12 mouse cellular contexts compared by ENCODE assay signal in genomic region chr17:45879478-45880250, GRCm38 (mm10).
DNase-seq lines count a peak whose midpoint lies in the region; ATAC-seq and TF ChIP-seq lines count a peak whose summit lies in the region.
"Had no signal": no experiment of that assay in that cellular context is flagged by ENCODE, and none has a peak within 500 bp of the region (broad histone marks: within the 10 kb centered on the region; RNA-seq: fewer than 3 reads in every experiment).

No protein-coding gene starts in this region.

- peak; percentile 16 for DNase-seq in midbrain, embryonic 14.5 days
- DNase-seq in brain, embryonic 14.5 days (ENCODE audit: low read depth), result peak; percentile 24
- DNase-seq in kidney, postnatal 10 days, result peak; percentile 59
- DNase-seq in urinary bladder, postnatal 4 days (ENCODE audit: low spot score in 2 of 2), result no peak
- DNase-seq: cerebellum, postnatal 36 days; spleen, adult 18-20 months had no signal

- H3K4me1 ChIP-seq in hindbrain, embryonic 16.5 days (ENCODE audit: control insufficient read depth, insufficient read depth, low read depth, low read length), result no peaks in the 10 kb centered on the region
- peaks cover 8% of the 10 kb centered on the region; the same call in 1 of the 2 replicates for H3K4me1 ChIP-seq in hindbrain, embryonic 13.5 days (replicated peaks)
- no peaks in the 10 kb centered on the region; the same call in 1 of the 2 replicates for H3K4me1 ChIP-seq in midbrain, embryonic 14.5 days (ENCODE audit: control insufficient read depth, insufficient read depth, low read length)
- H3K4me1 ChIP-seq in midbrain, embryonic 15.5 days, result peaks cover 4% of the 10 kb centered on the region; the same call in 1 of the 2 replicates

- H3K9me3 ChIP-seq in hindbrain, embryonic 16.5 days (ENCODE audit: control insufficient read depth, low read length), result no peaks in the 10 kb centered on the region; the same call in 1 of the 2 replicates
- H3K9me3 ChIP-seq in hindbrain, embryonic 13.5 days, result no peaks in the 10 kb centered on the region
- no peaks in the 10 kb centered on the region for H3K9me3 ChIP-seq in midbrain, embryonic 14.5 days (ENCODE audit: control insufficient read depth, low read length)
- H3K9me3 ChIP-seq in midbrain, embryonic 15.5 days, result no peaks in the 10 kb centered on the region
- H3K9me3 ChIP-seq: limb, embryonic 13.5 days had no signal

- H3K27ac ChIP-seq in hindbrain, embryonic 16.5 days (ENCODE audit: low read depth, low read length), result no peak overlapping the region; the same call in 1 of the 2 replicates
- H3K27ac ChIP-seq in hindbrain, embryonic 13.5 days, result no peak overlapping the region
- H3K27ac ChIP-seq in midbrain, embryonic 14.5 days (replicated peaks; ENCODE audit: low read depth, low read length), result no peak overlapping the region
- H3K27ac ChIP-seq in midbrain, embryonic 15.5 days, result no peak overlapping the region
- H3K27ac ChIP-seq: heart, embryonic 13.5 days; limb, embryonic 13.5 days had no signal

- H3K4me2 ChIP-seq in hindbrain, embryonic 16.5 days (ENCODE audit: low read length), result no peak overlapping the region
- H3K4me2 ChIP-seq in hindbrain, embryonic 13.5 days, result no peak overlapping the region
- no peak overlapping the region for H3K4me2 ChIP-seq in midbrain, embryonic 14.5 days (ENCODE audit: low read length)
- H3K4me2 ChIP-seq in midbrain, embryonic 15.5 days, result no peak overlapping the region
- H3K4me2 ChIP-seq: heart, embryonic 13.5 days; limb, embryonic 13.5 days had no signal

- 67% methylated on average over 6 of the region's 6 CpGs for WGBS in hindbrain, embryonic 16.5 days
- 68% methylated on average over 6 of the region's 6 CpGs for WGBS in hindbrain, embryonic 13.5 days
- WGBS in midbrain, embryonic 14.5 days, result 58% methylated on average over 6 of the region's 6 CpGs
- WGBS in midbrain, embryonic 15.5 days, result 67% methylated on average over 6 of the region's 6 CpGs

- H3K36me3 ChIP-seq in hindbrain, embryonic 16.5 days (ENCODE audit: control insufficient read depth, insufficient read depth, low read length), result no peaks in the 10 kb centered on the region
- H3K36me3 ChIP-seq in hindbrain, embryonic 13.5 days, result no peaks in the 10 kb centered on the region
- H3K36me3 ChIP-seq in midbrain, embryonic 14.5 days (ENCODE audit: control insufficient read depth, insufficient read depth, low read length), result no peaks in the 10 kb centered on the region
- no peaks in the 10 kb centered on the region for H3K36me3 ChIP-seq in midbrain, embryonic 15.5 days (replicated peaks)
- H3K36me3 ChIP-seq: heart, embryonic 13.5 days; limb, embryonic 13.5 days had no signal

- no peaks in the 10 kb centered on the region; the same call in 1 of the 2 replicates for H3K27me3 ChIP-seq in hindbrain, embryonic 16.5 days (replicated peaks; ENCODE audit: control insufficient read depth, insufficient read depth, low read length)
- H3K27me3 ChIP-seq in hindbrain, embryonic 13.5 days, result no peaks in the 10 kb centered on the region
- H3K27me3 ChIP-seq in midbrain, embryonic 14.5 days (ENCODE audit: control insufficient read depth, insufficient read depth, low read length), result no peaks in the 10 kb centered on the region
- 0 out of 2 replicates have a peak, but pooled peaks cover 3% of the 10 kb centered on the region for H3K27me3 ChIP-seq in midbrain, embryonic 15.5 days (replicated peaks)

- TF ChIP-seq CTCF in brain, embryonic 14.5 days (IDR thresholded peaks at IDR 0.05; ENCODE audit: borderline replicate concordance, extremely low read depth, insufficient read depth, insufficient read length), result no peak

- ATAC-seq in hindbrain, embryonic 16.5 days, result peak; percentile 29; the same call in 1 of the 2 replicates
- no peak for ATAC-seq in hindbrain, embryonic 13.5 days (ENCODE audit: low FRiP score)
- ATAC-seq in midbrain, embryonic 14.5 days (ENCODE audit: low FRiP score, low TSS enrichment), result no peak
- ATAC-seq in midbrain, embryonic 15.5 days (replicated peaks), result no peak
- ATAC-seq: forebrain, embryonic 16.5 days had no signal

- TF ChIP-seq POLR2A in brain, embryonic 14.5 days (IDR thresholded peaks at IDR 0.05; ENCODE audit: borderline replicate concordance, extremely low read depth, insufficient read depth, insufficient read length, poor library complexity, severe bottlenecking), result no peak

- H3K9ac ChIP-seq in hindbrain, embryonic 16.5 days (ENCODE audit: low read depth, low read length), result no peak overlapping the region
- H3K9ac ChIP-seq in hindbrain, embryonic 13.5 days, result no peak overlapping the region
- no peak overlapping the region for H3K9ac ChIP-seq in midbrain, embryonic 14.5 days (replicated peaks; ENCODE audit: low read length)
- no peak overlapping the region for H3K9ac ChIP-seq in midbrain, embryonic 15.5 days
- H3K9ac ChIP-seq: heart, embryonic 13.5 days; limb, embryonic 13.5 days had no signal

- no peak overlapping the region for H3K4me3 ChIP-seq in hindbrain, embryonic 16.5 days (ENCODE audit: low read length)
- H3K4me3 ChIP-seq in hindbrain, embryonic 13.5 days, result no peak overlapping the region
- no peak overlapping the region for H3K4me3 ChIP-seq in midbrain, embryonic 14.5 days (replicated peaks; ENCODE audit: low read depth, low read length)
- no peak overlapping the region for H3K4me3 ChIP-seq in midbrain, embryonic 15.5 days
- H3K4me3 ChIP-seq: heart, embryonic 13.5 days; limb, embryonic 13.5 days had no signal

Comparison
In these comparisons a context has a peak if more than half of its experiments do, and no peak if none do; other contexts are left out.
1. DNase-seq: peak in midbrain, embryonic 14.5 days (single experiment), brain, embryonic 14.5 days (single experiment) and kidney, postnatal 10 days (single experiment); none in urinary bladder, postnatal 4 days (0 of 2).